Mouse (Mus musculus): ENCODE results near the gene Pgls.

The Pgls gene

DNA sequence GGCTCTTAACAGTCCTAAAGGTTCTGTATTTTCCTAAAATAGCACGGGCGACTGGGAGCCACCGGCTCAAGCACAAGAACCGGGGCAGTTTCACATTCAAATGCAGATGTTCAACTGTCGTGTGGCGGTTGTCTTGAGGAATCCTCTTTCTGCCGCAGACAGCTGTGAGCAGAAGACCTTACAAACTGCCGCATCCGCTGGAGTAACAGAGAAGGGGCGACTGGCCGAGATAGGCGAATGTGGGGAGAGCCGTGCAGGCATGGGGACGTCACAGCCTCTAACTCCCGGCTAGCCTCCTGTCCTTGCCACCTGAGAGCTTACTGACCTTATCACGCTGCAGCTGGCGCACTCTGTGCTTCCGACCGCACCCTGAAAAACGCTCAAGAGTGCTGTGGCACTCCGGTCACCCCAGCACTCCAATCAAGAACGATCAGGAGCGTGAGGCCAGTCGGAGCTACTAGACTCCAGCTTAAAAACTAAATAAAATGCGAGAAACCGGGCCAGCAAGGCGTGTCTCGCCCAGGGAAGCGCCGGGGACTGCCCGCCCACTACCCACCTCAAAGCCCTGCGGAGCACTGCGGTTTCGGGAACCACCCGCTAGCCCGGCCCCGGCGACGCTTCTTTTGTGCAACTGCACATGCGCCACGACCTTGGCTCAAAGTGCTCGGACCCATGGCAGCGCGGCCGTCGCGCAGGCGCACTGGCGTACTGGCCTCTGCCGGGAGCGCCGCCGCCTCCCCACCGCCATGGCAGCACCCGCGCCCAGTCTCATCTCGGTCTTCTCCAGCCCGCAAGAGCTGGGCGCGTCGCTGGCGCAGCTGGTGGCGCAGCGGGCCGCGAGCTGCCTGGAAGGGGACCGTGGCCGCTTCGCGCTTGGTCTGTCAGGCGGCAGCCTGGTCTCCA is at the start of gene Pgls:
TSS of gene Pgls (plus strand) at position 706 of the 903 bp plus-strand sequence.
- DNase-seq (ENCODE audit: low spot score), result peak; percentile 95

DNA sequence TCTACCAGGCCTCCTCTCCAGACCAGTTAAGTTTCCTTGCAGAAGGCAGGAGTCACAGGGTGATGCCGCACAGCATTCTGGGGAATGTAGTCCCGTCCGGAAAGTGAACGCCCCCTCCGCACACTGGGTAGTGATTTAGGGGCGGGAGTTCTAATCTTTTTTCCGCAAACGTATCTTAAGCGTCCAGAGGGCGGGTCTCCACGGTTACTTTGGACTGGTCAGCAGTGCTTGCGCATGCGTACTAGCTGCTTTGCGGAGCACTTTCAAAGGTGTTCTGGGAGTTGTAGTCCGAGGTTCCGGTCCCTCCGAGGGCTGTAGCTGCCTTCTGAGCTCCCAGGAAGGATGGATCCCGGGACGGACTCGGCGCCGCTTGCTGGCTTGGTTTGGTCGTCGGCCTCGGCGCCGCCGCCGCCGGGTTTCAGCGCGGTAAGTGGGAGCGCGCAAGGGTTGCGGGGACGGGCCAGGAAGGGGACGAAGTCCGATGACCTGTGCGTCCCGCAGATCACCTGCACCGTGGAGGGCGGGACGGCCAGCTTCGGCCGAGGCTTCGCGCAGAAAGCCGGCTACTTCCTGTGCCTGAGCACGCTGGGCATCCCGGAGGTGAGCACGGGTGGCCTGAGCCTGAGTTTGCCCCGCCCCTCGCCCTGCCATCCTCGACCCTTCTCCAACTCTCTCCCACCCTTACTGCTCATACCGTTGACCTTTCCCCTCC is 49.2 kb upstream of the Pgls start, which contains the start of gene Mvb12a:
TSS of gene Mvb12a (plus strand) at position 291 of the 712 bp plus-strand sequence.
- peak; percentile 95 for DNase-seq (ENCODE audit: low spot score)

DNA sequence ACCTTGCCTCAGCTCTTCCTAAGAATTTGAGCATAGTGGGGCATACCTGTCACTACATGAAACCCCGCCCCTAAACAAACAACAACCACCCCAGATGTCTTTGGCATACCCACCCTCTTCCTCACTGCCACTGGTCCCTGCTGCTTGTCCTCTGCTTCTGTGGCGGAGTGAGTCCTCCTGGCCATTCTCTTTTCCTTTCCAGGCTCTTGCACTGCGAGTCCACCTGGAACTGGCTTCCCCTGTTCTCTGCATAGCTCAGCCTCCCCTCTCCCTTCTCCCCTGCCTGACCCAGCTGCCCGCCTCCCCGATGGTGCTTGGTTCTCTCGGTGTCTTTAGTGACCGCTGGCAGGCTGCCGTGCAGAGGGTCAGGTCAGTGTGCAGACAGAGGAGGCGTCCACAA is 48.2 kb upstream of the Pgls start:
- no peak for DNase-seq (ENCODE audit: low spot score)

DNA sequence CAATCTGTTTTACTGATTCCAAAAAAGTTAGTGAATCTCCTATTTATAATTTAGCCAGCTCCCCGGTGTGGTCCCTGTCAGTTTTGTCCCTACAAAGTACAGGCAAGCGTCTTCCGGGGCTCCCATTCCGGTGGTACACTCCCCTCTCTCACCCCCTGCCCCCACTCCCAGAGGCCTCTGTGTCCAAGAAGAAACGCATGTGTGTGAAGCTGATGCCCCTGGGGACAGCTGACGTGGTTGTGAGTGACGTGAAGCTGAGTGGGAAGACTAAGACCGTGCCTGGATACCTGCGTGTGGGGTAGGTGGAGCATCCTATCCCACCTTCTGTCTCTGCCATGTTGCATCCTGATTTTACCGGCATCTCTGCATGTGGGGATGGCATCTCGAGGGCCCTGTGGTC is 46.9 kb upstream of the Pgls start:
- no peak for DNase-seq (ENCODE audit: low spot score)

- no peak for DNase-seq (ENCODE audit: low spot score)
Observed at GRCm38 (mm10) chr8:71547590-71547989, 44.4 kb upstream of the Pgls start.

DNA sequence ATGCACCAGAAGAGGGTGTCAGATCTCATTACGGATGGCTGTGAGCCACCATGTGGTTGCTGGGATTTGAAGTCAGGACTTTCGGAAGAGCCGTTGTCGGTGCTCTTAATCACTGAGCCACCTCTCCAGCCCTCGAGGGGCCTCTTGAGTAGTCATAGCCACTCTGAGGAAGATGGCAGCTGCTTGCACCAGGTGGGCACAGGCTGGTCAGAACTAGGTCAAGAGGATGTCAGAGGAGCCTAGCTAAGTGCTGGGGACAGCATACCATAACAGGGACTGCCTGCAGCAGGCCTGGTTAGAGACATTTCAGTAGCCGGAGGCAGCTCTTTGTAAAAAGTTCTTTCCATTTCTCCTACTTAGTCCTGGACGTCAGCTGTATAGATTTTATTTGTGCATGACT is 41.2 kb upstream of the Pgls start:
- no peak for DNase-seq (ENCODE audit: low spot score)

DNA sequence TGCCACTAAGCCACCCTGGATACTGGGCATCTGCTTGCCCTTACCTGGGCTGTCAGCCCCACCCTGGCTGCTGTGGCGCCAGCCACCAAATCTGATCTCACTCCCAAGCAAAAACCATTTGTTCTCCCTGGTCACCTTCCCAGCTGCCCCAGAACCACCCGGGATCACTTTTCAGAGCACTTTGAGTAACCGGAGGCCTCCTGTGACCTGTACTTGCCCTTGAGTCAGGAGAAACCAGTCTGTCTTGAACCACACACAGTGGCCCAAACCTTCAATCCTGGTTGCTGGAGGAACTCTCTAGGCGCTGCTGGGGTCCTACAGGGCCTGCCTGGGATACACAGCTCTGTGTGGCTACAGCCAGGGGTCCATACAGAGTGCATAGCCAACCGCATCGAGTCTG is 39.2 kb upstream of the Pgls start:
- no peak for DNase-seq (ENCODE audit: low spot score)

GRCm38 (mm10) chr8:71554001-71554400 is 38.0 kb upstream of the Pgls start:
- no peak for DNase-seq (ENCODE audit: low spot score)

- DNase-seq (ENCODE audit: low spot score), result no peak
Observed at GRCm38 (mm10) chr8:71554644-71555043, 37.3 kb upstream of the Pgls start.

- no peak for DNase-seq (ENCODE audit: low spot score)
Observed at GRCm38 (mm10) chr8:71558071-71558957, 33.7 kb upstream of the Pgls start, which contains the start of gene Tmem221. Tmem221 (minus strand) TSS chr8:71558871.

DNA sequence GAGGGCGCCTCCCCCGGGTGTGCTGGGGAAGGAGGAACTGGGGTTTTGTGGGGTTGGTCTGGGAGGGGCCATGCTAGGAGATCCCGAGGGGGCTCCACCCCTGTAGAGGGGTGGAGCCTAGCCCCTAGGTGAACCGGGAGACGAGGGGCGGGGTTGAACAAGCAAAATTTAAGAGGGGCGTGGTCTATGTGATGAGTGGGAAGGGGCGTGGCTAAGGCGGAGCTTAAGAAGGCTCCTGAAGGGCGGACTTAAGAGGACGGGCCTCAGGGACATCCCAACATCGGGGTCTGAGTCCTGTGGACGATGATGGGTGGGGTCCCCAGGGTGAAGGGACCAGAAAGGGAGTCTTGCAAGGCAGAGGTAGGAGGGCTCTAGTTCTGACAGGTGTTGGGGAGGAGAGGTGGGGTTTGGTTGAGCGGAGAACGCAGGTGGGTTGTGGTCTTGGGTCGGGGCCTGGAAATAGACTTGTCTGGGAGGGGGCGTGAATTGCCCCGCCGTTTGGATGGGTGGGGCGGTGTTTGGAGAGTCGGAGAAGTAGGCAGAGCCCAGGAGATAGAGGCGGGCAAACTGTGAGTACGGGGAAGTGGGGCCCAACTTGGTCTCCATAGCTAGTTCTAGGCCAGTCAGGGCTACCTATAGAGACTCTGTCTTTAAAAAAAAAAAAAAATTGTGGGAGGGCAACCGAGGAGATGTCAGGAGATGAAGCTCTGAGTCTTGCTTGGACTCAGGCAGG is 32.9 kb upstream of the Pgls start:
- peak; percentile 89 for DNase-seq (ENCODE audit: low spot score)

- DNase-seq (ENCODE audit: low spot score), result no peak
Observed at GRCm38 (mm10) chr8:71560071-71560470, 31.9 kb upstream of the Pgls start.

- no peak for DNase-seq (ENCODE audit: low spot score)
Observed at GRCm38 (mm10) chr8:71560765-71561164, 31.2 kb upstream of the Pgls start.

DNA sequence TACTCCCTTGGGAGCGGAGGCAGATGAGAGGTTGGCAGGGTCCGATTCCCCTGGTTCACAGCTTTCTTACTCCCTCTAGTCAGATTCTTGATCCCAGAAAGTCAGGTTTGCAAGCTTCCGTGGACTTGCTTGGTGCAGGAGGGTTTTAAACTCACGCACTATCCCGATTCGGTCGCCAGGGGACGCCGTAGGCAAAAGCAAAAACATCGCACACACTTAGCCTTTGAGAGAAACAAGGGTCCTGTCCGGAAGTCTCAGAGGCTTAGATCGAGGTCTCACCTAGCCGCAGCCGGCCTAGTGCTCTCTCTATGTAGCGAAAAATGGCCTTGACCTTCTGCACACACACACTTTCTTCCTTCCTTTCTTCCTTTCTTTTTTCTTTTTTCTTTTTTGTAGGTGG is 30.6 kb upstream of the Pgls start:
- DNase-seq (ENCODE audit: low spot score), result peak; percentile 79

- peak; percentile 95 for DNase-seq (ENCODE audit: low spot score)
Observed at GRCm38 (mm10) chr8:71562751-71563150, 29.2 kb upstream of the Pgls start.

DNA sequence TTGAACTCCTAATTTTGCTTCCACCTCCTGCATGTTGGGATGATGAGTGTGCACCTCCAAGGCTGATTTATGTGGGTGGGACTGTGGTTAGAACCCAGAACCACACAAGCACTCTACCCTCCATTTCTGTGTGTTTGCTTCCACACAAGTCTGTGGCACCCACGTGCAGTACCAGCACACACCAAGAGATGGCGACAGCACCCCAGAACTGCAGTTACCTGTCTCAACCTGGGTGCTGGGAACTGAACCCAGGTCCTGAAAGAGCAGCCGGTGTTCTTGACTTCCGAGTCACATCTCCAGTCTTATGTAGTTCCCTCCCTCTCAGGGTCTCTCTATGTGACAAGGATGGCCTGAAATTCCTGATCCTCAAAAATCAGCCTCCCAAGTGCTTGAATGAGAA is 28.0 kb upstream of the Pgls start:
- no peak for DNase-seq (ENCODE audit: low spot score)

- no peak for DNase-seq (ENCODE audit: low spot score)
Observed at GRCm38 (mm10) chr8:71566501-71566900, 25.5 kb upstream of the Pgls start, which contains the start of gene Nxnl1. Nxnl1 (minus strand) TSS chr8:71566601.

GRCm38 (mm10) chr8:71567587-71567986 is 24.4 kb upstream of the Pgls start:
- DNase-seq (ENCODE audit: low spot score), result no peak

- peak; percentile 92 for DNase-seq (ENCODE audit: low spot score)
Observed at GRCm38 (mm10) chr8:71568387-71568937, 23.5 kb upstream of the Pgls start, which contains the start of gene Slc27a1. Slc27a1 (plus strand) TSS chr8:71568882.

GRCm38 (mm10) chr8:71568941-71569340 is 23.0 kb upstream of the Pgls start:
- DNase-seq (ENCODE audit: low spot score), result no peak
